Mouse (Mus musculus) brain, adult 2 months (tissue): ENCODE measurements around the gene Map1a.

Experiments used
- DNase-seq: peaks from one replicate; pipeline ENCODE4 v3.0.0; 2011; ENCODE audit warnings: low read depth, low spot score

Map1a gene

GRCm38 (mm10) chr2:121308997-121309416 lies 19.6 kb downstream of the Map1a start:
- DNase-seq: peak; percentile 68

GRCm38 (mm10) chr2:121316278-121316677 lies 26.9 kb downstream of the Map1a start:
- peak; percentile 66 for DNase-seq

DNA sequence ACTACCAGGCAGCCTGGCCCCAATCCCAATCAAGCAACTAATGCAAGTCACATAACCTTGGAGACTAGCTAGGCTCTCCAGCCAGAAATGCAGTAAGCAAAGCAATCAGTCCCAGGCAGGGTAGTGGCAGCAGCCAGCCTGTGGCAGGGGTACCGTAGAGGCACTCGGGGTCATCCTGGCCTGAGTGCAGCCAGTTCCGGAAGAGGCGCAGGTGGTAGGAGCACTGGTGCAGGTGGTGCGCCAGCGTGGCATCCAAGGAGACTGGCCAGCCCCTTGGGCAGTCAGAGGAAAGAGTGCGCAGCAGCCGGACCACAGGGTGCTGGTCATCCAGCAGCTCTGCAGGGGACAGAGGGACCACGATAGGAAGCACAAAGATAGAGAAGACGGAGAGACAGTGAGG lies 33.6 kb downstream of the Map1a start:
- peak; percentile 93 for DNase-seq

- DNase-seq: peak; percentile 89
These were observed 34.5 kb downstream of the Map1a start for GRCm38 (mm10) chr2:121323693-121324470.

DNA sequence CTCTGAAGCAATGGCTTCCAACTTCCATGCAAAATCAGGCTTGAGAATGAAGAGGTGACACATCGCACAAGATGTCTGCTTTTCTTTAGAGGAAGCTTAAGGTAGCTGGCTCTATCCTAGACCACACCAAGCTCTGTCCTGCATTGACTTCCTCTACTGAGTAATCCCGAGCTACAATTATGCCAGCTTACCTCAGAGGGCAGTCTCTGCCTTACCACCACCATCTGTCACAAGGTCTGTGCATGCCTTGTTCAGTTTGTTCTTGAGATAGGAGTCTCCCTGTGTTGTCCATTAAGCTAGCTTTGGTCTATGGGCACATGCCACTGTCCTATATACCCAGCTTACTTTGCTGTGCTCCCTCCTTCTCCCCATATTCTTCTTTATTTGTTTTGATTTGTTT lies 40.1 kb downstream of the Map1a start:
- peak; percentile 95 for DNase-seq

GRCm38 (mm10) chr2:121339057-121339456 lies 49.7 kb downstream of the Map1a start:
- no peak for DNase-seq

DNA sequence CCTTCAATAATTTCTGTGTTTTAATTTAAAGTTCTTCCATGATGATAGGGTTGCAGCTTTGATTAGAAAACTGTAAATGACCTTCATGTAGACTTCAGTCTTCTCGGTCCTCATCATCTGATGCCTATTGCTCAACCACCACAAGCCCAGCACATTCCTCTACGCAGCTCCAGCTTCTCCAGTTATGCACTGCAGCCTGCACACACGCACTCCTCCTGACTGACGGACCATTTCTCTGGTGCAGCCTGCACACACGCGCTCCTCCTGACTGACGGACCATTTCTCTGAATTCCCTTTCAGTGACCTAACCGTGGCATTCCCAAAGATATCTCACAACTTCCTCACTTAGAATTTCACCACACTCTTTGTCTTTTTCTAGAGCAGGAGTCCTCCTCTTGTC lies 63.8 kb downstream of the Map1a start:
- no peak for DNase-seq

DNA sequence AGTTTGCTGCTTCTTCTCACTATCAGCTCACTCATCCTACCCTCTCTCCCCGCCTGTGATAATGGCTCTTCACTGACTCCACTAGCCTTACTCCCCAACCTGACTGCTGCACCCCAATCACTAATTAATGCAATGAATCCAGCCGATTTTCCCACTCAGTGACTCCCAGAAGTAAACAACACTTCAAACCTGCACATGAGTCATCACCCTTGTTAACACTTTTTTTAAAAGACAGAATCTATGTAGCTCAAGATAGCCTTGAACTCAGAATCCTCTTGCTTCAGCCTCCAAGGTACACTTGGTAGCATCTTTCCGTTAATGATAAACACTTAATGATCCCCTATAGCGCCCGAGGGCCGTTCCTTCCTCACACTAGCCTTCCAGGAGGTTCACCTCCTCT lies 65.0 kb downstream of the Map1a start:
- peak; percentile 54 for DNase-seq

DNA sequence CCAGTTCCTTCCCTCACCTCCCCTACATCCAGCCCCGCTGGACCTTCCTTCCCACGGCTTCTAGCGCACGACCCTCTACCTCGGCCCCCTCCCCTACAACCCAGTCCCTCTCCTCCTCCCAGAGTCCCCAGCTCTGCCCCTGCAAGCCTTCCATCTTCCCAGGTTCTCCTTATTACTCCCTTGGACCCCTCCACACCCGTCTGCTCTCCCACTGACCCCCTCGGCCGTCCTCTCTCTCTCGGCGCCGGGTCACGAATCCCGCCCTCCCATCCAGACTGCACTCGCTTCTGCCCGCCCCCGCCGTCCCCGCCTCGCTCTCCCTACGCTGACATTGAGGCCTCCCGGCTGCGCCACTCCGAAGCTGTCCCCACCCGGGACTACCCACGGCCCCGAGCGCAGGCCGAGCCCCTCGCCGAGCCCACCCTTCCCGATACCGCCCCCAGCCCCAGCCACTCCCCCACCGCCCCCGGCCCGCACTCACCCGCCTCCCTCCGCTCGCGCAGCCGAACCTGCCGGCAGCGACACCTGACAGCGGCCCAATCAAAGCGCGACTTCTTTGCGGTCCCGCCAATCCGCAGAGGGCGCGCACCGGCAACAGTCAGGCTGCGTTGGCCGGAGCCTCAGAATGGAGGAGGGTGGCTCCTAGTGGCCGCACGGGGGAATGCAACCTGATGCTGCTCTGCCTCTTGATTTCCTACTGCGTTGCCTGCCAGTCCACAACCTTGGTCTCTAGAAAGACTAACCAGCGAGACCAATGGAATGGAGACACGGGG lies 65.6 kb downstream of the Map1a start, which contains the start of gene Ppip5k1:
TSS of gene Ppip5k1 (minus strand) at position 577 of the 773 bp plus-strand sequence.
- peak; percentile 99 for DNase-seq

- DNase-seq: no peak
These were observed 68.1 kb downstream of the Map1a start, which contains the start of gene Ckmt1 for GRCm38 (mm10) chr2:121357494-121357893. Gene Ckmt1, plus strand, starts transcription at chr2:121357714.

DNA sequence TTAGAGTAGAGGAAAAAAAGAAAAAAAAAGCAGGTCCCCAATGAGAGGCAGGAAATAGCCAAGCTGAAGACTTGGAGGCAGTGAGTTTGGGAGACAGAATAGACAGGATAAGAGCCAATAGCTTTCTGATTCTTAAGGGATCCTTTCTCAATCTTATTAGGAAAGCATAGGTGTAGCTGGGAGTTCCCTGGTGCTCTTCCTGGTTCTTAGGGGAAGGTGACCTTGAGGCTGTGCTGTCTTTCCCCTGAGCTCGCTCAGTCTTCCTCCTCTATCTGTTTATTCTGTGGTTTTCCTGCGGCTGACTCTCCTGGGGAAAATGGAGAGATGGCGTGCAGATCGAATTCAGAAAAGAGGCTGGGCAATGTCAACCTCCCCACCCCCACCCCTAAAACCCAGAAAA lies 68.6 kb downstream of the Map1a start:
- no peak for DNase-seq

DNA sequence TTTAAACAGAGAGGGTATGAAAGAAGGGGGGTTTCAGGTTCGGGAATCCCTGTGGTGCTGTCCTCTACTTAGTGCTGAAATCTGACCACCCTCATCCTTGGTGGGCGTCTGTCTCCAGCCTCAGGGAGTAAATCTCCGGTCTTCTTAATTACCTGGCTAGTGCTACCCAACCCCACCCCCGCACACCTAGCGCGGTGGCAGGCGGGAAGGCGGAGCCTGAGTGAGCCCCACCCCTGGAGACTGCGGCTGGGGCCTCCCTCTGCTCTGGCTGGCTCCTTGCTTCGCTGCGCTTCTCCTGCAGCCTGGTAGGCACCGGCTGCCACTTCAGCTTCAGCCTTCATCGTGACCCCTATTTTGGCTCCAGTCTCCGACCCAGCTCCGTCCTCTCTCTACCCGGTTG lies 69.0 kb downstream of the Map1a start:
- DNase-seq: peak; percentile 96

DNA sequence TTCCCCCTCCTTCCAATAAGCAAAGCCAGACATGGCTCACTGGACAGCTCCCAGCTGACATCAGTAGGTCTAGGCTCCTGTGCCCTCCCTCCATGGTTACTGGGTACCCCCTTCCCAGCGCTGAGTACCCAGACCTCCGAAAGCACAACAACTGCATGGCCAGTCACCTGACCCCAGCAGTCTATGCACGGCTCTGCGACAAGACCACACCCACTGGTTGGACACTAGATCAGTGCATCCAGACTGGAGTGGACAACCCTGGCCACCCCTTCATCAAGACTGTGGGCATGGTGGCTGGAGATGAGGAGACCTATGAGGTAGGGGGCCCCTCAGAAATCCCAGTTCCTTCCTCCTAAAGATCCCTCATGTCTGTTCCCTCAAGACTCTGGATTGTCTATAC lies 70.1 kb downstream of the Map1a start:
- no peak for DNase-seq
